Mouse (Mus musculus): ENCODE data around the gene Taf6l. TPM values are rescaled to one million over a fixed set of nuclear protein-coding genes. Genes with fewer than 3 reads are reported as not detected.

Taf6l gene
- total RNA-seq, 1 experiment from 2014 or later: 15.2 TPM

DNA sequence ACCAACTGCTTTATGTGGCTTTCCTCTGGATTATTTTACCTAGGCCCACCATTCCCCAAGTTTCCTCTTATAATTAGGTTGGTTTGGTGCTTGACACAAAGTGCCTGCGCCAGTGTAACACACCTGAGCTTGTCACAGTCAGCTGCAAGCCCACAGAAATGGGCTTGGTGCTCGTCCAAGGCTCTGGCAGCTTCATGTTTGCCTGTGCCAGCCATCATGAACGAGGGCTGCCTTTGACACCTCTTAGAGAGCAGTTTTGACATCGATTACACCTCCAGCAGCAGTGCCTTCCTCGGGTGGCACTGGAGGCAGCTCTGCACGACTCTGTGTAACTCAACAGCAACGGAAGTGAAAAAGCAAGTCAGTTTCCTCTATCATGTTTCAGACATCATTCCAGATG, 4.0 kb upstream of the Taf6l start:
- no peak for DNase-seq

DNA sequence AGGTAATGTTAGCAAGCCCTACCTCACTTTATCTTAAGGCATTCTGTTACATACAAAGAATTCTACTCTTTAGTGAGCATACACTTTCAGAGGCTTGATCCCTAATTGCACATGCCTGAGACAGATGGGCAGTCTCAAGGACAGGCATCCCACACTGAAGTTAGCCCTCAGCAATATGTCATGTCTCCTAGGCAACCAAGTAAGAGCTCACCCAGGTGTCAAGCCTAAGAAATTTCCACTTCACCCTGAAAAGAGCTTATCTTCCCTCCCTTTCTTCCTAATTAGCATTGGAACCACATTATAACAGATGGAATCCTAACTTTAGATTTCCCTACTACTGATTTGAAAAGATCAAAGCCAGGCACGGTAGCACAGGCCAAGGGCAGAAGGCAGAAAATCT, 3.0 kb upstream of the Taf6l start:
- DNase-seq: no peak

DNA sequence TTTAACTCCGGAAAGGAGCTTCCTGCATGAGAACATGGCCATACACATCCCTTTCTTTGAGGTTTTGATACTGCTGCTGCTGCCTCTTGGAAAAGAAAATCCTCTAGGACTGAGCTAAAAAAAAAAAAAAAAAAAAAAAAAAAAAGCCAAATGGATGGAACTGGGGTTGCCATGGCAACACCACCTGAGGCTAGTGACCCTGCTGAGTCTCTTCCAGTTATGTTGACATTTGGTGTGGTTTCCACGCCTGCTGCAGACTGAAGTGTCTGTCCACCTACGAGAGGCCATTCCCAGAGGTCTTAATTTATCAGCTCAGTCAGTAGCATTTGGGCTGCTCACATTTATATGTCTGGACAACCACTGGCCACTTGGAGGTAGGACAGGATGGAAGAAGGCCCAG, 2.3 kb upstream of the Taf6l start:
- no peak for DNase-seq

DNA sequence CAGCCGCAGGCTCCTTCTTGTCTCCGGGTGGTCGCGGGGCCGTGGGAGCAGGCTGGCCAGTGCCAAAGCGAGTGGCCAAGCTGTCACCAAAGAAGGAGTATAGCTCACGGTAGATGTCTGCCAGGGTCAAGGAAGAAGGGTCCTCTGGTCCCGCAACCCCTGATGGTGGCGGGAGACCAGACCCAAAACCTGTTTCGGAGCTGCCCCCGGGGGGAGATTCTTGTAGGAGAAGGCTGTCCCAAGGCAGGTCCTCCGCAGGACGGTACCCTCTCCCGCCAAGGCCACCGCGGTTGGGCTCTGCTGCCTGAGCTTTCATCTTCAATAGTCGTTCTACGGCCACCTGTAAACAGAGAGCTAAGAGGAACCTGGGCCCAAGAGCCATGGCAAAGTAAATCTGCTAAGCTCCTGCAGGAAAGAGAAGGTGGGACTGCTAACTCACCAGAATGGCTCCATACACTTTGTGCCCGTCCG, 11.2 kb downstream of the Taf6l start:
- peak; percentile 66 for DNase-seq

DNA sequence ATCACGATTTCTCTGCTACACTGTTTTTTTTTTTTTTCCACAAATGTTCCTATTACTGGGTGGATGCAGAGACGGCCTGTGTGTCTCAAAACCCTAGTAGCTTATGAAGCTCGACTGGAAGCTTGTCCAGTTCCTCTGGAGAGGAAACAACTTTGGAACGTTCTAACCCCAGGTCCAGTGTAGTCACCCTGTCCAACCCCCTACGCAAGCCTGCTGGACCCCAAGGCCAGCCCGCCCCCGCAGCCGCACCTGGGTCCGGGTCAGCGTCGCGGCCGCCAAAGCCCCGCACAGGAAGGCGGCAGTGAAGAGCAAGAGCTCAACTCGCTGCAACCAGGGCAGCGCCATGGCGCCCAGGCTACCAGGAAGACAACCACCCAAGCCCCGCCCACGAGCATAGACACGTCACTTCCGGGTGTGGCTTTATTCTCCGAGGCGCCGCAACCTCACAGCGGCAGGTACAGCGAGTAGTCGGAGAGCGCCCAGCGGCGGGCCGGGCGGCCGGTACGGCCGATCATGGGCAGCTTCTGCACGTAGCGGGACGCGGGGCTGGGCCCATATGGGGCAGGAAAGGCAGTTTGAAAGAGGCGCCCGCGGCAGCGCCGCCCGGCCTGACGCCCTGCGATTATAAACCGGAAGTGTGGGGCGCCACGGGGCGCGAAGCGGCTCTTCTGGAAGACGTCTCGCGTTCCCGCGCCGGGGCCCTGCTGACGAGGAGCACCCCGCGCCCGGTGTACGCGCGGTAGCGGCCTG, 12.0 kb downstream of the Taf6l start, which contains the start of gene Tmem179b:
TSS of gene Tmem179b (minus strand) at position 382 of the 750 bp plus-strand sequence.
- DNase-seq: peak; percentile 98

DNA sequence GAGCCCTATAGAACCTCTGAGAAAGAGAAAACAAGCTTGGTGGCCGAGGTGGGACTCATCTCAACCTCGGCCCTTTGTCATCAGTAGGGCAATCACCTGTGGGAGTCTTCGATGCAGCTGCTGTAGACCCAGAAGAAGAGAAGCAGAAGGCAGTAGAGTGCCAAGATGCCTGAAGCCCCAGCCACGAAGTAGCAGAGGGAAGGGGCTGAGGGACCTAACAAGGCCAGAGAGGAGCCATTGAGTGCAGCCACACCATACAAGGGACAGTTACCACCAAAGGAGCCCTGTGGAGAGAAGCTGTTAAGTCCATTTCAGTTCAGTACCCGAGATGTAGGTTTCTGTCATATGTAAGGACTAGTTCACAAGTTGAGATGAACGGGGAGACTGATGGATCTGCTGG, 12.8 kb downstream of the Taf6l start:
- no peak for DNase-seq

DNA sequence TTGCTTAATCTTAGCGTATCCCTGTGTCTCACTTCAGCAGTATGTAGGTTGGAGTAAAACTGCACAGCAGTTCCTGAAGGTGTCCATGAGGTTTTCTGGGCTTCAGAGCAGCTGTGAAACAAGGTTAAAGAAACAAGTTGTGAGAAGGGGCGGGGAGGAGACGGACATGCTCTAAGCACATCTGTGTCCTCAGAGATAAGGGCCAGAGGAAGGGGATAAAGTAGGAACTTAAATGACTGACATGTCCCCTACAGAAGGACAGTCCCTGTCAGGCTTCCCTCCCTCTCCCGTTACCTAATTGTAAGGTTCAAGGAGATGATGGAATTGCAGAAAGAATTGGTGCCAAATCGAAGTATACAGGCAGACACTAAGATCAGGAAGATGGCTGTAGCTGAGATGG, 13.2 kb downstream of the Taf6l start:
- no peak for DNase-seq

DNA sequence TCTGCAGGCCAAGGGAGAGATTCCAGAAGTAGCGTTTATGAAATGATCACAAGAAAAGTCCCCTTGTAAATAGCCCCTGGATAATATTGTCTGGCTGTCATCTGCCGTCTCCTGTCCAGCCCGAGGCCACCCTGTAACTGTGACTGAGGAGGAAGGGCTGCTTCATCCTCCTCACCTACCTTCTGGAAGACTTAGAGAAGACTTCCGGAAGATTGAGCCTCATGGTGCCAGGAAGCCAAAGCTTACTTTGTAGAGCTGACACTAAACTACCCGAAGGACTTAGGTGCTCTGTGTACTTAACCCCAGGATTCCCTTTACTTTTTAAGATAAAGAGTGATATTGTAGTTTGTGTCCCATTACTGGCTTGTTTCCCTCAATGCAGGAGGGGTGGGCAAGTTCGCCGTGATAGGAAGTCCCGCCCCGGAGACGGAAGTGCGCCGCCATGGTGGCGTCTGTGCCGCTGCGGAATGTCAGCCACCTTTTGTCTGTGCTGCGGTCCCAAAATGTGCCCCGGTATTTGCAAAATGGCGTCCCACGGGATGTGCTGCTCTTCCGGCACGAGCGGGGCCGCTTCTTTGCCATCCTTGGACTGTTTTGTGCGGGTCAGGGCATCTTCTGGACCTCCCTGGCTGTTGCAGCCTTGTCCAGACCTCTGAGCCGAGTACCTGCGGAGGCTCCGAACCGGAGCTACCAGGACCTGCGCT, 15.5 kb downstream of the Taf6l start, which contains the start of gene Tmem223:
TSS of gene Tmem223 (plus strand) at position 430 of the 704 bp plus-strand sequence.
- peak; percentile 93 for DNase-seq

DNA sequence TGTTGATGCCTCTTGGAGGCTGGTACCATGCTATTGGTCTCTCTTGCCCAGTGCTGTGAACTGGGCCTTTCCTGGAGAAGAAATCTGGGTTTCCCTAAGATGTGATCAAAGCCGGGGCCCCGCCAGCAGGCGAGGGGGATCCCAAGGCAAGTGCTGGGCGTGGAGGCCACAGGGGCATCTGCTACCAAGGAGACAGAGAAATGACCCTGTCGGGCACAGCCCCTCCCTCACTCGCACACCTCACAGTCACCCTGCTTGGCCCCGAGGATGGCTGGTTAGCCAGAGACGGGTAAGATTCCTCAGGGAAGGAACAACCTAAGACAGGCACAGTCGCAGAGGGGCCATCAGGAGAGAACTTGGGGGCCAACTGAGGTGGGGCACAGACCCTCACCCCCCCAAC, 20.7 kb downstream of the Taf6l start:
- no peak for DNase-seq

DNA sequence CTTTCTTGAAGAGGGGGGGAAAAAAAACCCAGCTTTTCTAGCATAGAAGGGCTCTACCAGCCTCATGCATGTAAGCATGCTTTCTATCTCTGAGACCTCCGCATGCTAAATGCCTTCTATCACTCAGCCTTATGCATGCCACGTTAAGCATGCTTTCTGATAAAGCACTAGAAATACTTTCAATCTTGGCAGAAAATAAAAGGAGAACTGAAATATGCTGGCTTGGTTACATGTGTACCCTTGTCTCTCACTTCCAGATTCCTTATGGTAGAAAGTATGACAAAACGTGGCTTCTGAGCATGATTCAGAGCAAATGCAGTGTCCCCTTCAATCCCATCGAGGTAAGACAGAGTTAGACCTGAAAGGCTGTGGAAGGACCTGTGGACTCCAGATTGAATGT, 22.9 kb downstream of the Taf6l start:
- no peak for DNase-seq

DNA sequence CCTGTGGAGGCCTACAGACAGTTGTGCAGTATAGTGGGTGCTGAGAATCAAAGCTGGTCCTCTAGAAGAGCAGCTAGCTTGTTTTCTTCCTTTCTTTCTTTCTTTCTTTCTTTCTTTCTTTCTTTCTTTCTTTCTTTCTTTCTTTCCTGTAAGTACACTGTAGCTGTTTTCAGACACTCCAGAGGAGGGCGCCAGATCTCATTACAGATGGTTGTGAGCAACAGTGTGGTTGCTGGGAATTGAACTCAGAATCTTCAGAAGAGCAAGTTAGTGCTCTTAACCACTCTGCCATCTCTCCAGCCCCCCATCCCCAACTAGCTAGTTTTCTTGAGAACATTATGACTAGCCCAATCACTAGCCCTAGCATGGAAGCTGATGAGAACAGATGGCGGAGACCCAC, 25.5 kb downstream of the Taf6l start:
- DNase-seq: no peak

DNA sequence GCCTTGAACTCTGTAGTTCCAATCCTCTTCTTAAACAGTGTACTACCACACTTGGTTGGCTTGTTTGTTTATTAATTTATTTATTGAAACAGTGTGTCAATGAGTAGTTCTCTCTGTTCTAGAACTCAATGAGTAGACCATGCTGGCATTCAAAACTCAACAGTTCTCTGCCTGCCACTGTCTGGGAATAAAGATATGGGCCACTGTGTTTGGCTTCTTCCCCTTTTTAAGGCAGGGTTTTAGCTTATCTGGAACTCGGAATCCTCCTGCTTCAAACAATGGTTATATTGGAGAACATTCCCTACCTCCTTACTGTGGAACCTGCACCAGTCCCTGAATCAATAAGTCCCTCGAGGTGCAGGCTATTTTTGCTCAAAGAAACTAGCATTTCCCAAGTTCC, 27.3 kb downstream of the Taf6l start:
- no peak for DNase-seq

DNA sequence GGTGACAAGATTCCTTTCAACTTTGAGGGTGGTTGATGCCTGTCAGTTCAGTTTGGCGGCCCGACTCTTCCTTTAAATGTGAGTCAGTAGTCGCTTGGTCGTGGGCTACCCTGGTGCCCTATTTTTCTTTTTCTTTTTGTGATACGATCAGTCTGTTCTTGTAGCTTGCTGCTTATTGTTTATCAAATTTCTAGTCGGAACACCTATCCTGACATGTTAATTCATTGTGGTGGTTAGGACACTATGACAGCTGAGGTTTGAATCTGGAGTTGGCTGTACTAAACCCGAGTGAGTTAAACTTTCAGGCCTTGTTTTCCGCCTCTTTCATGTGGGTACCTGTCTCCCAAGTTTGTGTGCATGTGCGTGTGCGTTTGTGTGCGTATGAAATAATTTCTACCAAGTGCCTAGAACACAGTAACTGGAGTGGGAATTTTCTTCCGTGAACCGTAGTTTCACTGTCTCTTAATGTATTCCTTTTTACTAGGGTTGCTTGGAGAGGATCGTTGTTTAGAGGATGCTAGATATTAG, 28.7 kb downstream of the Taf6l start:
- DNase-seq: no peak

DNA sequence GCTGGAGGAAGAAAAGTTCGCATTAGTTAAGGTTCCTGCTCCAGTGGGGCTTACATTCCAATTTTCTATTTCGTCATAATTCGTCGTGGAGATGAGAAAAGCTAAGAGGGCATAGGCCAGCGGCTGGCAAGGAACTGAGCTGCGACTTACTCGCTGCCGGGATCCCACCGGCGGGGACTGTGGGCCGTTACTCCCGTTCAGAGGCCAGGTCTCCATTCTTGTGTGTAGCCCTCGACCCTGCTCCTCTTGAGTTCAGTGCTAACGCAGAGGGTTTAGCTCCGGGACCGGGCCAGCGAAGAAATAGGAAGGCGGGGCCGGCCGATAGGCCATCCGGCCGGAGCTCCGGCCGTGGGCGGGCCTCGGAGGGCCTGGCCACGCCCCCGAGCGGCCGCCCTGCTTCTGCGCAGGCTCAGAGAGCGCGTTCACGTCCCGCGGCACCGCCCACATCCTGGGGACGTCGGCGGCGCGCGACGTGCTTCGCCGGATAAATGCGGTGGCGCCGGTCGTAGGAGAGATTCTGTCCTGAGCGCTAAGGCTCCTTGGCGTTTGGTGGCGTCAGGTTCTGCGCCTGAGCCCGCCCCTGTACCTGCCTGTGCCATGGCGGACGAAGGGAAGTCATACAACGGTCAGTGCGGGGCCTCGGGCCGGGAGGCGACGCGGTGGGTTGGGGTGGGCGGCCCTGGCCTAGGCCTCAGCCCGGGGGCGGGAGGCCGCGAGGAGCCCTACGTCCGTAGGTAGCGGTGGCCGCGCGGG, 29.4 kb downstream of the Taf6l start, which contains the start of gene Nxf1:
TSS of gene Nxf1 (plus strand) at position 439 of the 753 bp plus-strand sequence.
- DNase-seq: peak; percentile 97

DNA sequence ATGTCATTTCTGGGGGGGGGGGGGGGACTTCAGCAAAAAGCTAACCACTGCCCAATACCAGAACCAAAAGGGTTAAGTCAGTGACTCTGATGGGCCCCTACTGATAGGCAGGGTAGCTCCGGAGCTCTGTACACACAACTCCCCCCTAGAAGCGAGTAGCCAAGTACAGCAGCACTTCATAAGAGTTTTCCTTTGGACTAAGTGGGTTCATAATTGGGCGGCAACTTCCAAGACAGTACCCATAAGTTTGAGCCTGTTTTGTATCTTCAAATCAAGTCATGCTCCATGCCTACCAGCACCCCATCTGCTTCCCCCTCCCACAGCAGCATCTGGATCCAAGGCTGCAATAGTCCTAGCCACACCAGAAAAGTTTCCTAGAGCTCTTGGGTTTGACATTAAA, 30.6 kb downstream of the Taf6l start:
- DNase-seq: no peak

DNA sequence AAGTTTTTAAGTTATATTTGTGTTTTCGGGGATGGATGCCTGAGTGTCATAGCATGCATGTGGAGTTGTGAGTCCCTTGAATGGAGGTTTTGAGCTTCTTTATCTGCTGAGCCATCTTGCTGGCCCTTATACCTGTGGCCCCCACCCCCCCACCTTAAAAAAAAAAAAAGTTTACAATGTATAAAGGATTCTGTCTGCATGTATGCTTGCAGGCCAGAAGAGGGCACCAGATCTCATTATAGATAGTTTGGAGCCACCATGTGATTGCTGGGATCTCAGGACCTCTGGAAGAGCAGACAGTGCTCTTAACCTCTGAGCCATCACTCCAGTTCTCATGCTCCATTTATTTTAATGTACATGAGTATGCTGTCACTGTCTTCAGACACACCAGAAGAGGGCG, 38.8 kb downstream of the Taf6l start:
- DNase-seq: no peak

DNA sequence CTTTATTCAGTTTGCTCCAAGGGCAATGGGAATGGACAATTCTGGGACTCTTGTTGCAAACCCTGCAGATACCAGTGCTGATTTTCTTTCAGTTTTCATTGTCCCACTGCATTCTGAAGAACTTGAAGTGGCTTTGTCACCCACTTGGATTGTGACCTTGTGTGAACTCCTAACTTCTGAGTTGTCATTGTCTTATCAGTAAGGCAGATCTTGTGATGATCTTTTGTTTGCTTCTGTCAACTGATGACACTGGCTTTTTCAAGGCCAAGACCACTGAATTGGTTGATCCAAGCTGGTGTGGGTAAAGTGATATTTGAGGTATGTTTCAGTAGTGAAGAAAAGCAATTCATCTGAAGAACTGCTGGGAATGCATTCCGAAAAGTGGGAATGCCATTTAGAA, 40.8 kb downstream of the Taf6l start:
- no peak for DNase-seq

DNA sequence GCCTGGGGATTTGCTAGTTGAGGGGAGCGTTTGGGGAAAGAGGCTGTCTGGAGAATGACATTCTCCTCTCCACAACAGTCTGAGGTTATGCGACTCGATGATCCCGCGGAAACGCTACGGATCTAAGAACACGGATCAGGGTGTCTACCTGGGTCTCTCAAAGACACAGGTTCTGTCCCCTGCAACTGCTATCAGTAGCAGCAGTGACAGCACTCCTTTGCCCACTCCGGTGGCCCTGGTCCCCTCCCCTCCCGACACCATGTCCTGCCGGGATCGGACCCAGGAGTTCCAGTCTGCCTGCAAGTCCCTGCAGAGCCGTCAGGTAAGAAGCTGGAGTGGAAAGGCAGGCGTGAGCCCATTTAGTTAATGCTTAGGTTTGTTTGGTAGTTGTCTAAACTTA, 44.0 kb downstream of the Taf6l start:
- DNase-seq: peak; percentile 46

DNA sequence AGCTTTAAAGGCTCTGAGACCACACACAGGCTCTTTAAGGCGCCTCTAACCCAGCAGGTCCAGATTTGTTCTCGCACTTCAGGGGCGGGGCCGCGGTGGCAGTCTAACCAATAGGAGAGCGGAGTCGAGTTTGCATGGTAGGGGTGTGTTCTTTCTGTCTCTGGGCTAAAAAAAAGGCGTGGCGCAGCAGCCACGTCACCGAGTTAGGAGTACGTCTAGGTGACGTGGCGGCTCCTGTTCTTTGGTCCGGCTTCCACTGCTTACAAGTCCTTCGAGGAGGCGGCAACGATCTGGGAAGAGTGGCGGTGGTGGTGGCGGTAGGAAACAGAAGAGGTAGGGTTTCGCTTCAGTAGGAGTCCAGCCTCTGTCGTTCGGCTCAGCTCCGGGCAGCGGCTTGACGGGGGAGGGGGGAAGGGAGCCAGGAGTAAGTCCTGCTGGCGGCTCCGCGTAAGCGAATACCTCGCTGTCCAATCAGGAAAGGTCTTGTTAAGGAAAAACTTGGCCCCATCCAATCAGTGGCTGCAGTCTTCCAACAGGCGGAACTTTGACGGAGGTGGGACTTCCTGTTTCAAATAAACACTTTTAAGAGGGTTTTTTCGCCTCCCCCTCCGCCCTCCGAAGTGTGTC, 44.9 kb downstream of the Taf6l start, which contains the start of gene Stx5a:
TSS of gene Stx5a (plus strand) at position 171 of the 627 bp plus-strand sequence.
- DNase-seq: peak; percentile 97

DNA sequence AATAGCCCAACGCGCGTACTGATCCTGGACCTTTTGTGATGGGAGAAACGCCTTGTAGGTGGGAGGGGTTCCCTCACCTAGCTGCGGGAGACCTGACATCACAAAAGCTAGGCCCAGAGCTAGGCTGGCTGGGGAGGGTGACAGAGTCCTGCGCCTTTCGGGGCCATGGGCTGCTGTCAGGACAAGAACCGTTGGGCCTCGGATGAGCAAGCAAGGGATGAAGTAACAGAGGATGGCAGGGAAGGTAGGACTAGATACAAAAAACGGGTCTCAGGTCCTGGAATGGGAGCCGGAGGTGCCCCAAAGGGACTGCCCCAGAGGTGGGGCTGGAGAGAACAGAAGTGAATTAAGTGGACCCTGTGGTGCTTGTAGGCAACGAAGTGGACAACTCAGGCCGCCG, 45.6 kb downstream of the Taf6l start, which contains the start of gene 1700092M07Rik:
TSS of gene 1700092M07Rik (plus strand) at position 116 of the 400 bp plus-strand sequence.
- DNase-seq: no peak

DNA sequence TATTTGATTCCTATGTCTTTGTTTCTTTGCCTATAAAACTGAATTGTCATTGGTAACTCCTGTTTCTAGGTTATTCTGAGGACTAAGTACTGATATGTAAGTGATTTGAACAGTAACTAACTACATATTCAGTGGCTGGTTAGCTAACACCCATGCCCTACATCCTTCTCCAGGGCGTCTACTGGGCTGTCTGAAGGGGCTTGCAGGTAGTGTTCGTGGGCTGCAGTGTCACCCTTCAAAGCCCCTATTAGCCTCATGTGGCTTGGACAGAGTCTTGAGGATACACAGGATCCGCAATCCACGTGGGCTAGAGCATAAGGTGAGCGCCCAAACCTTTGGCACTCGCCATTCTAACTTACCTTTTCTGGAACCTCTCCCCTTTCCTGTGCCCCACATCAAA, 46.6 kb downstream of the Taf6l start:
- no peak for DNase-seq

DNA sequence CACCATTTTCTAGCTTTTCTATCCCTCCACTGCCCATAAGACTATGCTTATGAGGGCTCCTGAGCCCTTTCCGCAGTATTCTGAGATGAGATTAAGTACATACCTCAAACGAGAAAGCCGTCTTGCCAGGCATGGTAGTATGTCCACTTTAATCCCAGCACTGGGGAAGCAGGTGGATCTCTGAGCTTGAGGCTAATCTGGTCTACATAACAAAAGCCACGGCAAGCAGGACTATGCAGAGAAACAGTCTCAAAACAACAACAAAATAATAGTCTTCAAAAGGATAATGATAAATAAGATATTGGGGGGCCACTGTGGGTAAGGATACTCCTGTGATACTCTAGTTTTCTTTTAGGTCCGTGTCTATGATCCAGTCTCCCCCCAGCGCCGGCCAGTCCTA, 47.3 kb downstream of the Taf6l start:
- DNase-seq: no peak

Data from adrenal gland, postnatal 14 days (tissue).